Mouse (Mus musculus) hindbrain, embryonic 15.5 days (tissue): ENCODE results near the gene Ptpn4. TPM values are rescaled to one million over a fixed set of nuclear protein-coding genes. Genes with fewer than 3 reads are reported as not detected.

Experiments used
- ATAC-seq: fragments of 200-750 bp; cut with Nextera tagmentation; 2 replicates; pipeline ENCODE4 v1.8.0; 2017; ENCODE audit warnings: low read depth, moderate number of reproducible peaks, moderate TSS enrichment; ENCODE audit not compliant: low FRiP score
- H3K27ac ChIP-seq: fragments of 300-500 bp; sonication (generic); replicated peaks from 2 replicates; pipeline ENCODE4 v1.5.1; 2015; ENCODE audit warnings: mild to moderate bottlenecking, inconsistent platforms
- H3K27me3 ChIP-seq: fragments of 300-500 bp; sonication (generic); 2 replicates; pipeline ENCODE4 v1.6.1; 2015; ENCODE audit warnings: control low read depth, inconsistent platforms
- H3K36me3 ChIP-seq: fragments of 300-500 bp; sonication (generic); 2 replicates; pipeline ENCODE4 v1.6.1; 2015; ENCODE audit warnings: control low read depth, inconsistent platforms
- H3K4me1 ChIP-seq: fragments of 300-500 bp; sonication (generic); replicated peaks from 2 replicates; pipeline ENCODE4 v1.6.1; 2015; ENCODE audit warnings: control low read depth, inconsistent platforms
- H3K4me2 ChIP-seq: fragments of 300-500 bp; sonication (generic); 2 replicates; pipeline ENCODE4 v1.6.1; 2015; ENCODE audit warnings: moderate library complexity, mild to moderate bottlenecking, inconsistent platforms
- H3K4me3 ChIP-seq: fragments of 300-500 bp; sonication (generic); 2 replicates; pipeline ENCODE4 v1.5.1; 2015; ENCODE audit warnings: mild to moderate bottlenecking, inconsistent platforms
- H3K9ac ChIP-seq: fragments of 300-500 bp; sonication (generic); 2 replicates; pipeline ENCODE4 v1.6.1; 2015; ENCODE audit warnings: inconsistent platforms
- H3K9me3 ChIP-seq: fragments of 300-500 bp; sonication (generic); 2 replicates; pipeline ENCODE4 v1.6.1; 2016; ENCODE audit warnings: control low read depth, inconsistent platforms
- WGBS: fragments of 180-500 bp; shearing (Covaris S2); methylation state at CpG from one replicate; pipeline ENCODE4 v1.1.7; 2015; 5-methylcytosine and 5-hydroxymethylcytosine counted together
- polyA plus RNA-seq: library from polyadenylated mRNA; unstranded; fragments of >200 nt; fragmentation: Nextera tagmentation; extraction: Ambion mirVana; gene quantifications from 2 replicates; pipeline ENCODE4 v1.2.1, GENCODE M21; 2015

Gene Ptpn4
- polyA plus RNA-seq, 1 experiment from 2014 or later = 10.0 TPM

DNA sequence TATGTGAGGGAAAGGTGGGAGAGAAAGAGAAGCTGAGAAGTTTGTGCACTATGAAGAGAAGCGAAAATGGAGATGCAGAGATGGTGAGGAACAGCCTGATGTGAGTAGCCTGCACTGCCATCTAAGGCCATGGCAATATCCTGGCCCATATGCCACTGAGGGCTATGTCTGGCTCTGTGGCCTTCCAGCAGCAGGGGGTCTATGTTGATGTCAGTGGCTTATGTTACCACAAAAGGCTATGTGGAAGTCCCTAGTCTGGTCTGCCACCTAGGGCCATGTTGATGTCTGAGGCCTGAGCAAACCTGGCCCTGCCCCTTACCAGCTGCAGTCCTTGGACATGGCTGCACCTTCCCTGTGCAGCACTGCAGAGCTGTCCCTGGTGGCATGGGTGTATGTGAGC lies 43.1 kb downstream of the Ptpn4 start:
- Histone ChIP-seq H3K27me3 (no peaks in the 10 kb centered on the region), H3K4me1 (peaks cover 5% of the 10 kb centered on the region; the same call in 1 of the 2 replicates), H3K4me3 (no peak overlapping the region), H3K9me3 (no peaks in the 10 kb centered on the region), H3K36me3 (no peaks in the 10 kb centered on the region), H3K27ac (no peak overlapping the region), H3K9ac (no peak overlapping the region), H3K4me2 (no peak overlapping the region)
- WGBS = 97% methylated on average over 1 of the region's 1 CpGs
- ATAC-seq = no peak

DNA sequence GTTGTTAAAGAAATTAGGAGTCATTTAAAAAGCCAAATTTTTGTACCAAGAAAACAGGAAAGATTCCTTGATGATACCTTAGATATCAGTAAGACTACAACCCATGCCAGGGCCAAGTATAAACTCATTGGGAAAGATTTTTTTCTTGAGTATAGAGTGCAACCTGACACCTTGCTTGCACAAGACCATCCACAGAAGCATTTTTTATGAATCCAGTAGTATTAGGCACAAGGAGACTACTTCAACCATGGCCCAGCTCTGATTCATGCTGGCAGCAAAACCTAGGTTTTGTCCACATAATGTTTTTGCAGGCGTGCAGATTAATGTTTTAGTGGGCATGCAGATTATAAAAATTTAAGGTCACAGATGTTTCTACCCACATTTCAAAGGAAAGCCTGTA lies 46.8 kb downstream of the Ptpn4 start:
- Histone ChIP-seq H3K27ac (no peak overlapping the region), H3K9me3 (no peaks in the 10 kb centered on the region), H3K9ac (no peak overlapping the region), H3K4me2 (no peak overlapping the region), H3K27me3 (no peaks in the 10 kb centered on the region), H3K4me1 (peaks cover 3% of the 10 kb centered on the region; the same call in 1 of the 2 replicates), H3K36me3 (no peaks in the 10 kb centered on the region), H3K4me3 (no peak overlapping the region)
- WGBS = 70% methylated on average over 1 of the region's 1 CpGs
- ATAC-seq = no peak

DNA sequence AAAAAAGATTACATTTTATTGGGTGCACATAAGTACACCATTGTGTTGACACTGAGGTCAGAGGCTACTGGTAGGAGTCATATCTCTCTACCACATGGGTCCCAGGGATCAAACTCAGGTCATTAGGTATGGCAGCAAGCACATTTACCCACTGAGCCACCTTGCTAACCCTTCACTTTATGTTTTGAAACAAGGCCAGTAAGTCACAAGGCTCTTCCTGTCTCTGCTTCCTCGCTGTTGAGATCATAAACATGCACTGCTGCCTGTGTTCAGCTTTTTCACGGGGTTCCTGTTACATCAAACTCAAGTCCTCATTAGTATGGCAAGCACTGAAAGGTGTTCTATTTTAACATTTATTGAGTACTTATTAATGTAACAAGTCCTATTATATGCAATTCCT lies 61.5 kb downstream of the Ptpn4 start:
- Histone ChIP-seq H3K36me3 (no peaks in the 10 kb centered on the region), H3K9ac (no peak overlapping the region), H3K4me2 (no peak overlapping the region), H3K4me3 (no peak overlapping the region), H3K4me1 (no peaks in the 10 kb centered on the region), H3K27me3 (no peaks in the 10 kb centered on the region), H3K9me3 (no peaks in the 10 kb centered on the region), H3K27ac (no peak overlapping the region)
- 94% methylated on average over 2 of the region's 2 CpGs for WGBS
- ATAC-seq = no peak

GRCm38 (mm10) chr1:119735692-119736091 lies 101.7 kb downstream of the Ptpn4 start:
- Histone ChIP-seq H3K4me3 (no peak overlapping the region), H3K9ac (no peak overlapping the region), H3K9me3 (peaks cover 14% of the 10 kb centered on the region), H3K27ac (no peak overlapping the region), H3K4me2 (no peak overlapping the region), H3K36me3 (peaks cover 23% of the 10 kb centered on the region), H3K4me1 (no peaks in the 10 kb centered on the region), H3K27me3 (no peaks in the 10 kb centered on the region)
- ATAC-seq = no peak

DNA sequence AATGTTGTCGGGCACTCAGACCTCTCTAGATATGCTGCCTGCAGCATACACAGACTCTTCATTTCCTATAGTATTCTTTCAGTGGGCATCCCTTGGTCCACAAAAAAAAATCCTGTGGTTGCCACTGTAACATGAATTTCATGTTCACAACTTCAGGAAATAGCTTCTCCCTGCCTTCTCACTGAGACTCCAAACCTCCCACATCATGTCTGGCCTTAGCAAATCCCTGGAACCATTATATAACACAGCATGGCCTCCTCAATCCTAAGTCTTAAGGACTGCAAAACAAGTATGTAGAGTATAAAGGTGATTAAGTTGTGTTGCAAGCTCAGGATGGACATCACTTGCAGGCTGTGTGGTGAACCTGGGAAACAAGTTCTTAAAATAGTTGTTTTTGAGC lies 102.6 kb downstream of the Ptpn4 start:
- no peak overlapping the region for H3K4me2 ChIP-seq
- no peaks in the 10 kb centered on the region for H3K4me1 ChIP-seq
- no peak for ATAC-seq
- H3K9me3 ChIP-seq = peaks cover 5% of the 10 kb centered on the region; the same call in 1 of the 2 replicates
- WGBS = 88% methylated on average over 1 of the region's 1 CpGs
- H3K9ac ChIP-seq = no peak overlapping the region
- peaks cover 14% of the 10 kb centered on the region for H3K36me3 ChIP-seq
- no peaks in the 10 kb centered on the region for H3K27me3 ChIP-seq
- H3K27ac ChIP-seq = no peak overlapping the region
- no peak overlapping the region for H3K4me3 ChIP-seq

DNA sequence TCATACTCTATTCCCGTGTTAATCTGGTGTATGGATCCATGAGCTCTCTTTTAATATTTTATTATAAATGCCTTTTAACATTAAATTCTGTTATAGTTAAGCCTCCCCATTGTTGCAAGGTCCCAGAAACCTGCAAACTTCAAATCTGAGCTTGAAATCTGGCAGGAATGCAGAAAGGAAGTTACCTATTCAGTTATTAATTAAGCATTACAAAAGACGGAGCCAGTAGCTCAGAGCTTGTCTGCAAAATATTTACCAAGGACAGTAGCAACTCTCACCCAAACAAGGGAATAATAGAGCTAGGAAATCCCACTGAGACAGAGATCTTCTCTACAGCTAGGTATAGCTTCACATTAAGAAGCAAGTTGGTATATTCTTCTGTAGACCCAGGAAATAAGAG lies 106.2 kb downstream of the Ptpn4 start:
- Histone ChIP-seq H3K4me2 (no peak overlapping the region), H3K4me1 (no peaks in the 10 kb centered on the region), H3K9me3 (no peaks in the 10 kb centered on the region), H3K4me3 (no peak overlapping the region), H3K27me3 (no peaks in the 10 kb centered on the region), H3K36me3 (peaks cover 3% of the 10 kb centered on the region; the same call in 1 of the 2 replicates), H3K9ac (no peak overlapping the region), H3K27ac (no peak overlapping the region)
- 90% methylated on average over 2 of the region's 2 CpGs for WGBS
- ATAC-seq = no peak

GRCm38 (mm10) chr1:119713017-119713416 lies 124.4 kb downstream of the Ptpn4 start:
- Histone ChIP-seq H3K36me3 (no peaks in the 10 kb centered on the region), H3K27ac (no peak overlapping the region), H3K27me3 (no peaks in the 10 kb centered on the region), H3K4me1 (no peaks in the 10 kb centered on the region), H3K4me2 (no peak overlapping the region), H3K4me3 (no peak overlapping the region), H3K9ac (no peak overlapping the region), H3K9me3 (no peaks in the 10 kb centered on the region)
- WGBS = 88% methylated on average over 2 of the region's 2 CpGs
- ATAC-seq = no peak

- Histone ChIP-seq H3K4me3 (no peak overlapping the region), H3K27me3 (no peaks in the 10 kb centered on the region), H3K27ac (no peak overlapping the region), H3K36me3 (peaks cover 11% of the 10 kb centered on the region; the same call in 1 of the 2 replicates), H3K9me3 (no peaks in the 10 kb centered on the region), H3K9ac (no peak overlapping the region), H3K4me1 (no peaks in the 10 kb centered on the region), H3K4me2 (no peak overlapping the region)
- no peak for ATAC-seq
- 95% methylated on average over 4 of the region's 4 CpGs for WGBS
These were observed 130.8 kb downstream of the Ptpn4 start for GRCm38 (mm10) chr1:119706471-119707217.

- no peaks in the 10 kb centered on the region for H3K9me3 ChIP-seq
- no peak overlapping the region for H3K4me2 ChIP-seq
- H3K27me3 ChIP-seq = no peaks in the 10 kb centered on the region
- ATAC-seq = no peak
- H3K4me3 ChIP-seq = no peak overlapping the region
- no peak overlapping the region for H3K27ac ChIP-seq
- no peak overlapping the region for H3K9ac ChIP-seq
- no peaks in the 10 kb centered on the region for H3K4me1 ChIP-seq
- WGBS = 98% methylated on average over 1 of the region's 1 CpGs
- peaks cover 27% of the 10 kb centered on the region for H3K36me3 ChIP-seq
These were observed 140.6 kb downstream of the Ptpn4 start for GRCm38 (mm10) chr1:119696860-119697259.

DNA sequence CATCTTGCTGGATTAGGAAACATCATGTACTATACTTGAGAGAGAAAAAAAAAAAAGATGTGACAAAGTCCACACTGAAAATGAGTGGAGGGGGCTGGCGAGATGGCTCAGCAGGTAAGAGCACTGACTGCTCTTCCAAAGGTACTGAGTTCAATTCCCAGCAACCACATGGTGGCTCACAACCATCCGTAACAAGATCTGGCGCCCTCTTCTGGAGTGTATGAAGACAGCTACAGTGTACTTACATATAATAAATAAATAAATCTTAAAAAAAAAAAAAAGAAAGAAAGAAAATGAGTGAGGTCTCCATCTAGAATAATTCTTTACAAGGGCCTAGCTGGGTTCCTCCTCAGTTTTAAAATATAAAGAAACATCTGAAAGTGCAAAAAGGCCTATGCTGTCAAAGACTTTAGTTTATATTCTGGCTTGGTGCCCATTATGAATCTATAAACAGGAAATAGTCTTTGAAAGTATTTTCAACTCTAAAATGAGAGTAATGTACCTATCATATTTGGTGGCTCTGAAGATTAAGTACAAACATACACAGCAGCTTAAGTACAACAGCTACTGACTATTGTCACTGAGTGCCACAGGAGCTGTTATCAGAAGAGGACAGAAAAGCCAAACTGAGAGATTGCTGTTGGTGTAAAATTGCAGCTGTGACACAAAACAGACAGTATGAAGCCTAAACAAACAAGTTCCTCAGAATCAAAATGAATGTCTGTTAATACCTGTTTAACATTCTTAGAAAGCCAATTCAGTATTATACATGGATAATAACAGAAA lies 151.4 kb downstream of the Ptpn4 start:
- Histone ChIP-seq H3K4me1 (no peaks in the 10 kb centered on the region), H3K27ac (no peak overlapping the region), H3K4me2 (no peak overlapping the region), H3K9ac (no peak overlapping the region), H3K4me3 (no peak overlapping the region), H3K27me3 (no peaks in the 10 kb centered on the region), H3K9me3 (no peaks in the 10 kb centered on the region), H3K36me3 (peaks cover 6% of the 10 kb centered on the region)
- 95% methylated on average over 3 of the region's 3 CpGs for WGBS
- ATAC-seq = no peak

DNA sequence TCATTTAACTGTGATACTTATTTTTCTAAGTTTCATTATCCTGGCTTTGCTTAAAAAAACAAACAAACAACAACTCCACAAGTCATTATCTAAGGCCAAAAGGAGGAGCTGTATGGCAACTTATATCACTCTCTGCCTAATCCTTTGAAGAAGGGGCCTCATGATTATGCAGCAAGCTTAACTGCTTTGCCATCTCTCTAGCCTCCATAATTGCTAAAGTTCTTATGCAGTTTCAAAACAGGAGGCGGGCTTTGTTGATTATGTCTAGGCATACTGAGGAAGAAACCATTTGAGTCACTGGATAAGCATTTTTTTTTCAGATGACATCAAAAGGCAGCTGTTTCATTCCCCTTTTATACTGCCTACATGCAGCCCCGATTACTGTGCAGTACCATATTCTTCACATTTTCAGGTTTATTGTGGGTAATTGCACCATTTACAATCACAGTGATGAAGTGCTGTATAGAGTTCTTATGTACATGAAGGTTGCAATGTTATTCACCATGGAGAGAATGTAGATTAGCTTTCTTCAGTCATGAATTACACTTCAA lies 155.7 kb downstream of the Ptpn4 start:
- H3K36me3 ChIP-seq = peaks cover 19% of the 10 kb centered on the region
- no peaks in the 10 kb centered on the region for H3K27me3 ChIP-seq
- no peaks in the 10 kb centered on the region for H3K9me3 ChIP-seq
- no peak overlapping the region for H3K4me3 ChIP-seq
- H3K4me2 ChIP-seq = no peak overlapping the region
- 86% methylated on average over 2 of the region's 2 CpGs for WGBS
- no peak for ATAC-seq
- no peaks in the 10 kb centered on the region for H3K4me1 ChIP-seq
- no peak overlapping the region for H3K27ac ChIP-seq
- H3K9ac ChIP-seq = no peak overlapping the region

DNA sequence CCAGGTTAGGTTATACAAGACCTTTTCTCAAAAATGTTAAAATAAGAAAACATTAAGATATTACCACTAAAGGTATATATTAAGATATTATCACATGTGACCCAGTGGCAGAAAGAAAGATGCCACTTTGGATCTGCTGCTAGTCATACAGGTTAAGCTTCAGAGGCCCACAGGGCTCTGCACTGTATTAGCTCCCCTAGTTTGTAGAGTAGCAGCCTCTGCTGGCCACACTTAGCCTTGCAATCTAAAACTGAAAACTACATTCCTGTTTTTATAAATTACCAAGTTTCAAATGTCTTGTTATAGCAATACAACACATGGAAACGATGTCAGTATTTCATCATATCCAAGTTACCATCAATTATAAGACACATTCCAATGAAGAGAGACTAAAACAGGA lies 162.4 kb downstream of the Ptpn4 start:
- no peak overlapping the region for H3K4me2 ChIP-seq
- H3K9ac ChIP-seq = no peak overlapping the region
- WGBS = 79% methylated on average over 1 of the region's 1 CpGs
- H3K27me3 ChIP-seq = no peaks in the 10 kb centered on the region
- H3K4me3 ChIP-seq = no peak overlapping the region
- no peaks in the 10 kb centered on the region for H3K4me1 ChIP-seq
- no peak for ATAC-seq
- peaks cover 16% of the 10 kb centered on the region for H3K36me3 ChIP-seq
- no peak overlapping the region for H3K27ac ChIP-seq
- no peaks in the 10 kb centered on the region for H3K9me3 ChIP-seq
